Mouse (Mus musculus) CH12.LX (cell line): ENCODE measurements around the gene Arpp21. TPM values are rescaled to one million over a fixed set of nuclear protein-coding genes. Genes with fewer than 3 reads are reported as not detected.

Experiments used
- DNase-seq: peaks from one replicate; pipeline ENCODE4 v3.0.0-alpha.2; 2013; ENCODE audit errors: extremely low read depth
- H3K27ac ChIP-seq: 2 replicates; pipeline ENCODE4 v1.5.1; 2012; ENCODE audit warnings: low read depth, mild to moderate bottlenecking, control low read depth, moderate library complexity; ENCODE audit not compliant: insufficient read depth
- H3K27me3 ChIP-seq: replicated peaks from 2 replicates; pipeline ENCODE3; 2012; ENCODE audit warnings: inconsistent platforms
- H3K36me3 ChIP-seq, 2 experiments: replicated peaks in 1 of 2; 2 replicates each; pipeline versions ENCODE3 to v1.6.1; 2012; ENCODE audit warnings: inconsistent platforms in 1 of 2, low read length in 1 of 2, mild to moderate bottlenecking in 1 of 2, mixed read lengths in 1 of 2, moderate library complexity in 1 of 2; ENCODE audit not compliant: control insufficient read depth in 1 of 2, insufficient read depth in 1 of 2
- H3K4me1 ChIP-seq, 2 experiments: 2 replicates each; pipeline ENCODE4 v1.6.1; 2012; ENCODE audit warnings: inconsistent platforms in 1 of 2, moderate library complexity in 1 of 2; ENCODE audit not compliant: insufficient read depth in 2 of 2, control insufficient read depth in 1 of 2
- H3K4me2 ChIP-seq: 2 replicates; pipeline ENCODE4 v1.6.1; 2012; ENCODE audit warnings: low read depth, mild to moderate bottlenecking, control low read depth; ENCODE audit not compliant: poor library complexity, insufficient read depth, severe bottlenecking
- H3K4me3 ChIP-seq, 3 experiments: fragments of 150-350 bp in 1 of 3; sonication (generic) in 1 of 3; replicated peaks in 1 of 3; 2 replicates each; pipeline versions ENCODE3 to v1.5.1; 2011 to 2012; ENCODE audit warnings: low read depth in 2 of 3, low read length in 2 of 3, mild to moderate bottlenecking in 2 of 3, moderate library complexity in 2 of 3, control low read depth in 1 of 3, improper control_type of control experiment in 1 of 3, inconsistent platforms in 1 of 3, mixed read lengths in 1 of 3; ENCODE audit not compliant: poor library complexity in 1 of 3
- H3K79me2 ChIP-seq: replicated peaks from 2 replicates; pipeline ENCODE4 v1.6.1; 2012; ENCODE audit warnings: mild to moderate bottlenecking, moderate library complexity; ENCODE audit not compliant: control insufficient read depth, poor library complexity, insufficient read depth, severe bottlenecking; ENCODE audit errors: extremely low read depth
- H3K9ac ChIP-seq: 2 replicates; pipeline ENCODE4 v1.6.1; 2012; ENCODE audit warnings: low read depth, mild to moderate bottlenecking, control low read depth, moderate library complexity; ENCODE audit not compliant: insufficient read depth
- H3K9me3 ChIP-seq: replicated peaks from 2 replicates; pipeline ENCODE3; 2012; ENCODE audit warnings: low read length, inconsistent platforms, mixed read lengths
- CHD1 ChIP-seq: IDR thresholded peaks from 2 replicates; pipeline ENCODE4 v1.6.1; 2012; ENCODE audit warnings: low read depth, low read length, improper control_type of control experiment, inconsistent platforms
- ELF1 ChIP-seq: IDR thresholded peaks from 2 replicates; pipeline ENCODE4 v1.6.1; 2014; ENCODE audit warnings: low read depth, mild to moderate bottlenecking, inconsistent platforms, low read length, improper control_type of control experiment
- ETS1 ChIP-seq: conservative IDR thresholded peaks from 2 replicates; pipeline ENCODE4 v1.6.1; 2012; ENCODE audit warnings: low read depth, mild to moderate bottlenecking, inconsistent platforms, low read length, improper control_type of control experiment, moderate library complexity
- IRF4 ChIP-seq: IDR thresholded peaks from 2 replicates; pipeline ENCODE4 v1.6.1; 2014; ENCODE audit warnings: low read depth, mild to moderate bottlenecking, inconsistent platforms, low read length, improper control_type of control experiment
- KAT2A ChIP-seq: IDR thresholded peaks from 2 replicates; pipeline ENCODE4 v1.6.1; 2012; ENCODE audit warnings: low read length, improper control_type of control experiment, inconsistent platforms; ENCODE audit not compliant: insufficient replicate concordance
- MAX ChIP-seq: IDR thresholded peaks from 2 replicates; pipeline ENCODE4 v1.6.1; 2011; ENCODE audit warnings: low read length, improper control_type of control experiment
- MAZ ChIP-seq: IDR thresholded peaks from 2 replicates; pipeline ENCODE4 v1.6.1; 2012; ENCODE audit warnings: low read depth, mild to moderate bottlenecking, inconsistent platforms, low read length, improper control_type of control experiment, moderate library complexity
- MEF2A ChIP-seq: IDR thresholded peaks from 2 replicates; pipeline ENCODE4 v1.6.1; 2014; ENCODE audit warnings: low read depth, mild to moderate bottlenecking, inconsistent platforms, low read length, improper control_type of control experiment, borderline replicate concordance
- NELFE ChIP-seq: IDR thresholded peaks from 2 replicates; pipeline ENCODE4 v1.6.1; 2011; ENCODE audit warnings: low read depth, low read length, improper control_type of control experiment
- PAX5 ChIP-seq: IDR thresholded peaks from 2 replicates; pipeline ENCODE4 v1.6.1; 2012; ENCODE audit warnings: low read length, inconsistent platforms, mixed read lengths
- POLR2A ChIP-seq: IDR thresholded peaks from 2 replicates; pipeline ENCODE4 v1.6.1; 2011; ENCODE audit warnings: low read depth, mild to moderate bottlenecking, improper control_type of control experiment, low read length
- POLR2AphosphoS2 ChIP-seq: IDR thresholded peaks from 2 replicates; pipeline ENCODE4 v1.6.1; 2011; ENCODE audit warnings: low read depth, low read length, improper control_type of control experiment
- SMC3 ChIP-seq: IDR thresholded peaks from 2 replicates; pipeline ENCODE4 v1.6.1; 2011; ENCODE audit warnings: low read depth, low read length, improper control_type of control experiment
- TCF12 ChIP-seq: IDR thresholded peaks from 2 replicates; pipeline ENCODE4 v1.6.1; 2014; ENCODE audit warnings: low read depth, mild to moderate bottlenecking, inconsistent platforms, low read length, improper control_type of control experiment
- UBTF ChIP-seq: IDR thresholded peaks from 2 replicates; pipeline ENCODE4 v1.6.1; 2012; ENCODE audit warnings: low read depth, mild to moderate bottlenecking, inconsistent platforms, low read length, improper control_type of control experiment, moderate library complexity
- USF1 ChIP-seq: IDR thresholded peaks from 2 replicates; pipeline ENCODE4 v1.6.1; 2014; ENCODE audit warnings: low read depth, mild to moderate bottlenecking, inconsistent platforms, low read length, improper control_type of control experiment
- USF2 ChIP-seq: conservative IDR thresholded peaks from 2 replicates; pipeline ENCODE4 v1.6.1; 2011; ENCODE audit warnings: low read depth, low read length, improper control_type of control experiment
- ZC3H11A ChIP-seq: IDR thresholded peaks from 2 replicates; pipeline ENCODE4 v1.6.1; 2012; ENCODE audit warnings: low read depth, mild to moderate bottlenecking, inconsistent platforms, low read length, improper control_type of control experiment
- ZKSCAN1 ChIP-seq: IDR thresholded peaks from 2 replicates; pipeline ENCODE4 v1.6.1; 2012; ENCODE audit warnings: low read depth, inconsistent platforms, low read length, improper control_type of control experiment, borderline replicate concordance
- dilution Hi-C: fragments of 300-500 bp; cut with MboI; formaldehyde crosslinking; loops from 2 replicates; pipeline ENCODE4 v1.14.3; 2020; ENCODE audit warnings: low sequenced_read_pairs; ENCODE audit not compliant: extremely low pct_unique_long_range_greater_than_20kb, extremely low pct_ligation_motif_present
- in situ Hi-C: fragments of 300-500 bp; cut with MboI; formaldehyde crosslinking; loops from 3 replicates; pipeline ENCODE4 v1.14.3; 2019; ENCODE audit warnings: low sequenced_read_pairs, low pct_ligation_motif_present, low pct_unique_long_range_greater_than_20kb, mixed read lengths
- polyA plus RNA-seq: library from polyadenylated mRNA; unstranded; fragments of >175 nt; gene quantifications from 2 replicates; pipeline ENCODE4 v1.2.1, GENCODE M21; 2012; ENCODE audit warnings: low read depth; ENCODE audit not compliant: insufficient read length
- total RNA-seq, 2 experiments: library from RNA; depleted of rRNA; stranded (reverse); fragments of 300-350 nt in 1 of 2; fragments of >200 nt in 1 of 2; gene quantifications; 2 replicates each; pipeline ENCODE4 v1.2.3; 2012 to 2014

Arpp21 gene
- total and polyA plus RNA-seq, 3 experiments: not detected

GRCm38 (mm10) chr9:112260696-112261095 lies 25.0 kb upstream of the Arpp21 start:
- TF ChIP-seq MAX (no peak), ZKSCAN1 (no peak), ELF1 (no peak), UBTF (no peak), PAX5 (no peak), POLR2A (no peak), NELFE (no peak), MAZ (no peak), ETS1 (no peak), KAT2A (no peak), MEF2A (no peak), ZC3H11A (no peak), CHD1 (no peak), SMC3 (no peak), TCF12 (no peak), POLR2AphosphoS2 (no peak), USF1 (no peak), IRF4 (no peak), USF2 (no peak)
- H3K36me3 ChIP-seq: no peaks in the 10 kb centered on the region
- H3K4me3 ChIP-seq: no peak overlapping the region
- H3K4me2 ChIP-seq: no peak overlapping the region
- H3K9me3 ChIP-seq: peaks cover 65% of the 10 kb centered on the region
- no peaks in the 10 kb centered on the region for H3K4me1 ChIP-seq
- H3K27ac ChIP-seq: no peak overlapping the region
- DNase-seq: no peak
- dilution Hi-C loops: no loop called here
- no peaks in the 10 kb centered on the region for H3K79me2 ChIP-seq
- H3K27me3 ChIP-seq: no peaks in the 10 kb centered on the region
- no peak overlapping the region for H3K9ac ChIP-seq
- in situ Hi-C loops: no loop called here

- no peak overlapping the region for H3K4me3 ChIP-seq
- no peaks in the 10 kb centered on the region for H3K4me1 ChIP-seq
- H3K36me3 ChIP-seq: no peaks in the 10 kb centered on the region
- no peaks in the 10 kb centered on the region for H3K79me2 ChIP-seq
- H3K27me3 ChIP-seq: no peaks in the 10 kb centered on the region
- no peak overlapping the region for H3K9ac ChIP-seq
- in situ Hi-C loops: no loop called here
- H3K27ac ChIP-seq: no peak overlapping the region
- dilution Hi-C loops: no loop called here
- H3K4me2 ChIP-seq: no peak overlapping the region
- no peak for TF ChIP-seq USF2
- H3K9me3 ChIP-seq: peaks cover 63% of the 10 kb centered on the region
- DNase-seq: no peak
These were observed 22.8 kb upstream of the Arpp21 start for GRCm38 (mm10) chr9:112258560-112258959.
